Mouse (Mus musculus) limb, embryonic 14.5 days (tissue): ENCODE data around the gene Cmtm6. TPM values are rescaled to one million over a fixed set of nuclear protein-coding genes. Genes with fewer than 3 reads are reported as not detected.

Experiments
- ATAC-seq: fragments of 200-750 bp; cut with Nextera tagmentation; 2 replicates; pipeline ENCODE4 v1.8.0; 2017; ENCODE audit warnings: low read depth, moderate number of reproducible peaks, moderate TSS enrichment; ENCODE audit not compliant: low FRiP score
- DNase-seq: peaks from one replicate; pipeline ENCODE4 v3.0.0-alpha.2; 2015; ENCODE audit warnings: low spot score
- H3K27ac ChIP-seq: fragments of 300-500 bp; sonication (generic); replicated peaks from 2 replicates; pipeline ENCODE4 v1.5.1; 2014; ENCODE audit warnings: low read depth, mild to moderate bottlenecking, low read length, moderate library complexity, mixed read lengths
- H3K27me3 ChIP-seq: fragments of 300-500 bp; sonication (generic); 2 replicates; pipeline ENCODE4 v1.6.1; 2014; ENCODE audit warnings: low read length, mixed read lengths; ENCODE audit not compliant: control insufficient read depth, insufficient read depth
- H3K36me3 ChIP-seq: fragments of 300-500 bp; sonication (generic); 2 replicates; pipeline ENCODE4 v1.6.1; 2014; ENCODE audit warnings: mild to moderate bottlenecking, low read length, moderate library complexity, mixed read lengths; ENCODE audit not compliant: control insufficient read depth, insufficient read depth
- H3K4me1 ChIP-seq: fragments of 300-500 bp; sonication (generic); 2 replicates; pipeline ENCODE4 v1.6.1; 2014; ENCODE audit warnings: antibody characterized with exemption, low read length, mixed read lengths; ENCODE audit not compliant: control insufficient read depth, insufficient read depth
- H3K4me2 ChIP-seq: fragments of 300-500 bp; sonication (generic); replicated peaks from 2 replicates; pipeline ENCODE4 v1.6.1; 2014; ENCODE audit warnings: low read depth, mild to moderate bottlenecking, low read length, moderate library complexity; ENCODE audit not compliant: severe bottlenecking
- H3K4me3 ChIP-seq: fragments of 300-500 bp; sonication (generic); replicated peaks from 2 replicates; pipeline ENCODE4 v1.5.1; 2014; ENCODE audit warnings: low read length
- H3K9ac ChIP-seq: fragments of 300-500 bp; sonication (generic); 2 replicates; pipeline ENCODE4 v1.6.1; 2014; ENCODE audit warnings: mild to moderate bottlenecking, low read depth, low read length, moderate library complexity; ENCODE audit not compliant: severe bottlenecking
- H3K9me3 ChIP-seq: fragments of 300-500 bp; sonication (generic); 2 replicates; pipeline ENCODE4 v1.6.1; 2016; ENCODE audit warnings: low read length; ENCODE audit not compliant: control insufficient read depth
- POLR2A ChIP-seq: fragments of 200-500 bp; IDR thresholded peaks from 2 replicates; pipeline ENCODE4 v1.8.0; 2012; ENCODE audit warnings: inconsistent platforms, mild to moderate bottlenecking, moderate library complexity, borderline replicate concordance; ENCODE audit not compliant: insufficient read depth, insufficient read length; ENCODE audit errors: extremely low read depth
- WGBS: fragments of 180-500 bp; shearing (Covaris S2); extraction: QIAGEN DNeasy Blood & Tissue Kit; methylation state at CpG from one replicate; pipeline ENCODE4 v1.1.7; 2014; 5-methylcytosine and 5-hydroxymethylcytosine counted together
- polyA plus RNA-seq, 2 experiments: library from polyadenylated mRNA; depleted of rRNA in 1 of 2; stranded (reverse) in 1 of 2; unstranded in 1 of 2; fragments of >200 nt; fragmentation: Nextera tagmentation in 1 of 2; extraction: Ambion mirVana in 1 of 2; gene quantifications; 2 replicates each; pipeline versions ENCODE4 v1.2.1 to v1.2.3; 2012 to 2014

Gene Cmtm6
- polyA plus RNA-seq, 2 experiments: 21.9 to 40.5 TPM

DNA sequence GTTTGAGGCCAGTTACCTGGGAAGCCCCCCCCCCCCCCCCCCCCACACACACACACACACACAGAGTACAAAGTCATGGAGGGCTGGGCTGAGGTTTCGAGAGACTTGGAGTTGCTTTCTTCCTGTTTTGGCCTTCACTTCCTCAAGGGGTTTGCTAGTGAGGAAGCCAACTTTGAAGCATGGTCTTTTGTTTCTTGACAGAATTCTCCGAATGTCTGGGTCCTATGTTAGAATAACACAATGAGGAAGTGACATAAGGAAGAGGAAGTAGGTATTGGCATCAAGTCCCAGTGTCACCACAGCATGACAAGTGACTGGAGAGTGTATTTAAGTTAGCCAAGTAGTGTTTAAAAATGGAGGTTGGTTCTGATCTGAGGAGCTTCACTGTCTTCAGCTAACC lies 11.8 kb downstream of the Cmtm6 start:
- Histone ChIP-seq H3K4me2 (no peak overlapping the region), H3K27me3 (no peaks in the 10 kb centered on the region), H3K9me3 (no peaks in the 10 kb centered on the region), H3K36me3 (peaks cover 36% of the 10 kb centered on the region), H3K4me3 (no peak overlapping the region), H3K27ac (no peak overlapping the region), H3K9ac (no peak overlapping the region), H3K4me1 (no peaks in the 10 kb centered on the region)
- no peak for TF ChIP-seq POLR2A
- DNase-seq: no peak
- no peak for ATAC-seq
- WGBS: 86% methylated on average over 2 of the region's 2 CpGs

GRCm38 (mm10) chr9:114745163-114745562 lies 14.2 kb downstream of the Cmtm6 start:
- Histone ChIP-seq H3K9ac (no peak overlapping the region), H3K36me3 (peaks cover 49% of the 10 kb centered on the region), H3K4me3 (no peak overlapping the region), H3K9me3 (no peaks in the 10 kb centered on the region), H3K27ac (no peak overlapping the region), H3K4me1 (no peaks in the 10 kb centered on the region), H3K4me2 (no peak overlapping the region), H3K27me3 (no peaks in the 10 kb centered on the region)
- DNase-seq: no peak
- no peak for ATAC-seq
- TF ChIP-seq POLR2A: no peak
- WGBS: 95% methylated on average over 4 of the region's 4 CpGs

- Histone ChIP-seq H3K4me2 (no peak overlapping the region), H3K27ac (no peak overlapping the region), H3K9ac (no peak overlapping the region), H3K4me1 (no peaks in the 10 kb centered on the region), H3K27me3 (no peaks in the 10 kb centered on the region), H3K36me3 (peaks cover 48% of the 10 kb centered on the region), H3K9me3 (no peaks in the 10 kb centered on the region), H3K4me3 (no peak overlapping the region)
- ATAC-seq: no peak
- no peak for TF ChIP-seq POLR2A
- WGBS: 79% methylated on average over 4 of the region's 4 CpGs
- no peak for DNase-seq
Observed at GRCm38 (mm10) chr9:114745654-114746053, 14.7 kb downstream of the Cmtm6 start.

DNA sequence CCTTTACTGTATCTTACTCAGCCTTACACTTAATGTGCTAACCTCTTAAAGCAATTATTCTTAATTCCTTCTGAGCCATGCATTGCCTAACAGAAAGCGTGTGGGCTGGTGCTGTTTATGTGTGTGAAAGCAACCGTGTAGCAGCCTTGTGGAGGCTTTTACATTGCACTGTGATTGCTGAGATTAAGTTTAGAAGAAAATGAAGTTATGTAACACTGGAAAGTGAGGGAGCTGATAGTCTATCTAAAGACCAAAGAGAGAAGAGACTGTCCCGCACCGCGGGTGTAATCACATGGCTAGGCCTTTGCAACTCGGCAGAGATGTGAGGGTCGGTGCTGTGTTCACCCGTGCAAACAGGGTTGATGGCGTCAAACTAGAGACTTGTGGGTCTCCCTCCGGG lies 16.1 kb downstream of the Cmtm6 start:
- Histone ChIP-seq H3K27me3 (no peaks in the 10 kb centered on the region), H3K27ac (no peak overlapping the region), H3K9me3 (no peaks in the 10 kb centered on the region), H3K36me3 (peaks cover 45% of the 10 kb centered on the region; the same call in 1 of the 2 replicates), H3K9ac (no peak overlapping the region), H3K4me1 (no peaks in the 10 kb centered on the region), H3K4me3 (no peak overlapping the region), H3K4me2 (no peak overlapping the region)
- ATAC-seq (no peak), DNase-seq (no peak)
- 76% methylated on average over 10 of the region's 10 CpGs for WGBS
- no peak for TF ChIP-seq POLR2A

DNA sequence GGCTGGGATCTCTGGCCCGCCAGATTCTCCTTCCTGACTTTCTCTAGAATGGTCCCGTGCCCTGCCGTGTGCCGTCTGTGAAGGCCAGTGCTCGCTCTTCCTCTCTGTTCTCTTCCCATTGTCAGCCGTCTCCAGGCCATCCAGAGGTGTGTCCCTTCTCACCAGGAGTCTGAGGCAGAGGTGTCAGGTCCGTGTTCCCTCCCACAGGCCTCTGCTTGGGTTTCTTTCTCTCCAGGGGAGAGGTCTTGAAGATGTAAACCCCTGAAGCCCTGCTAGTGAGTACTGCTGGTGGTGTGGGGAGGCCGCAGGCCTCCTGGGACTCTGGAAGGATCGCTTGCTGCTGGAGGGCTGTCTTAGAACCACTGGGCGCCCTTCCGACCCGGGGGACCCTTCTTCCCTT lies 16.6 kb downstream of the Cmtm6 start:
- Histone ChIP-seq H3K36me3 (peaks cover 45% of the 10 kb centered on the region; the same call in 1 of the 2 replicates), H3K9me3 (no peaks in the 10 kb centered on the region), H3K27me3 (no peaks in the 10 kb centered on the region), H3K4me1 (no peaks in the 10 kb centered on the region; the same call in 1 of the 2 replicates), H3K27ac (no peak overlapping the region), H3K4me2 (no peak overlapping the region), H3K9ac (no peak overlapping the region), H3K4me3 (no peak overlapping the region)
- ATAC-seq (no peak), DNase-seq (no peak)
- 86% methylated on average over 12 of the region's 12 CpGs for WGBS
- no peak for TF ChIP-seq POLR2A

DNA sequence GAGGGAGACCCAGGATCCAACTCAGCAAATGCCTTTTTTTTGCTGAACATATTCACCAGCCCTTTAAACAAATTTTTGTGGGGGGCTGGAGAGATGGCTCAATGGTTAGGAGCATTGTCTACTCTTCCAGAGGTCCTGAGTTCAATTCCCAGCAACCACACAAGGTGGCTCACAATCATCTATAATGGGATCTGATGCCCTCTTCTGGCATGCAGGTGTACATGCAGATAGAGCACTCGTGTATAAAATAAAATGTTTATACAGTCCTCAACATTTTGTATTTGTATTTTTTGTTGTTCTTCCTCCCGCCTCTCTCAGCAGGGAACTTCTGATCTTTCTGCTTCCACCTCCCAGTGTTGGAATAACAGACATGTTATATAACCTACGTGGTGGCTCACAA lies 20.7 kb downstream of the Cmtm6 start:
- Histone ChIP-seq H3K4me1 (no peaks in the 10 kb centered on the region; the same call in 1 of the 2 replicates), H3K9me3 (no peaks in the 10 kb centered on the region), H3K4me2 (no peak overlapping the region), H3K4me3 (no peak overlapping the region), H3K9ac (no peak overlapping the region), H3K36me3 (peaks cover 49% of the 10 kb centered on the region), H3K27ac (no peak overlapping the region), H3K27me3 (no peaks in the 10 kb centered on the region)
- no peak for ATAC-seq
- no peak for DNase-seq
- 86% methylated on average over 3 of the region's 3 CpGs for WGBS
- TF ChIP-seq POLR2A: no peak
